In the genomic region with DNA sequence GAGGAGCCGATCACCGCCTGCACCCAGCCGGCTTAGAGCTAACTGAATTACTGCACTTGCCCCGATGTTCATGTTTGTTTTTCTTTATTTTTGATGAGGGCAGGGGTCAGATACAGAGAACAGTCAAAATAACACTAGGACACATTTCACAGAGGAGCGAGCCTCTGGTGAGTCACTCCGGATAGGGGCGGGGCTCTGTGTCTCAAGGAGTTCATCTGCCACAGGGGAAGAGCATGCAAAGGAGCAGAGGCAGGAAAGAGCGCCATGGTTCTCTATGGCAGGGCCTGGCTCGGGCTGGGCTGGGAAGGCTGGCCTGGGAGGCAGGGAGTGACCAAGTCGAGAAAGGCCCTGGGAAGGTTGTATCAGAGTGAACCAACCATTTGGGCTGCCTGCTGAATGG, we compare ENCODE assay signal across 10 mouse cellular contexts.
DNase-seq lines count a peak whose midpoint lies in the region; ATAC-seq and TF ChIP-seq lines count a peak whose summit lies in the region.
"Had no signal": no experiment of that assay in that cellular context is flagged by ENCODE, and none has a peak within 500 bp of the region (broad histone marks: within the 10 kb centered on the region; RNA-seq: fewer than 3 reads in every experiment).

No protein-coding gene starts in this region.

- H3K4me2 ChIP-seq in kidney, embryonic 15.5 days: no peak overlapping the region
- H3K4me2 ChIP-seq in lung, postnatal 0 days (replicated peaks; ENCODE audit: low read depth, low read length): no peak overlapping the region

- H3K9me3 ChIP-seq in kidney, embryonic 15.5 days (replicated peaks): no peaks in the 10 kb centered on the region
- H3K9me3 ChIP-seq in lung, postnatal 0 days (ENCODE audit: low read length): no peaks in the 10 kb centered on the region

- peak; percentile 36 for DNase-seq in embryo, embryonic 10 days (ENCODE audit: low spot score)
- DNase-seq in embryo, embryonic 9.5 days (ENCODE audit: extremely low spot score): no peak
- DNase-seq in adrenal gland, postnatal 10 days: peak; percentile 51
- peak; percentile 53 for DNase-seq in lung, postnatal 0 days (ENCODE audit: low spot score)
- no peak for DNase-seq in testis, postnatal 10 days (ENCODE audit: low spot score)
- DNase-seq in frontal cortex, postnatal 25 days (ENCODE audit: low spot score in 2 of 2): no peak
- DNase-seq in layer of hippocampus, postnatal 25 days (ENCODE audit: extremely low spot score in 1 of 2, low spot score in 1 of 2): no peak
- DNase-seq: B cell, adult 2 months had no signal

- no peak overlapping the region for H3K4me3 ChIP-seq in kidney, embryonic 15.5 days (replicated peaks)
- no peak overlapping the region for H3K4me3 ChIP-seq in lung, postnatal 0 days (ENCODE audit: low read depth, low read length)

- ATAC-seq in kidney, embryonic 15.5 days (replicated peaks; ENCODE audit: low FRiP score): peak; percentile 40; the same call in 1 of the 2 replicates
- ATAC-seq in lung, postnatal 0 days: peak; percentile 68

- no peak overlapping the region for H3K9ac ChIP-seq in kidney, embryonic 15.5 days
- H3K9ac ChIP-seq in lung, postnatal 0 days (replicated peaks; ENCODE audit: low read depth): no peak overlapping the region

- H3K4me1 ChIP-seq in kidney, embryonic 15.5 days: 0 out of 2 replicates have a peak, but pooled peaks cover 8% of the 10 kb centered on the region
- no peaks in the 10 kb centered on the region for H3K4me1 ChIP-seq in lung, postnatal 0 days (ENCODE audit: insufficient read depth, low read depth, low read length)

- H3K27ac ChIP-seq in kidney, embryonic 15.5 days: no peak overlapping the region
- H3K27ac ChIP-seq in lung, postnatal 0 days (ENCODE audit: low read length): no peak overlapping the region
- H3K27ac ChIP-seq: macrophage had no signal

- TF ChIP-seq EP300 in lung, postnatal 0 days (IDR thresholded peaks at IDR 0.05): no peak

- H3K36me3 ChIP-seq in kidney, embryonic 15.5 days: no peaks in the 10 kb centered on the region
- no peaks in the 10 kb centered on the region for H3K36me3 ChIP-seq in lung, postnatal 0 days (ENCODE audit: insufficient read depth, low read length)

- no peak for TF ChIP-seq CTCF in lung, postnatal 0 days (IDR thresholded peaks at IDR 0.05)

- no peaks in the 10 kb centered on the region for H3K27me3 ChIP-seq in kidney, embryonic 15.5 days
- H3K27me3 ChIP-seq in lung, postnatal 0 days (replicated peaks; ENCODE audit: insufficient read depth, low read length): no peaks in the 10 kb centered on the region

- WGBS in kidney, embryonic 15.5 days: 57% methylated on average over 10 of the region's 10 CpGs
- 57% methylated on average over 10 of the region's 10 CpGs for WGBS in lung, postnatal 0 days

Comparison
In these comparisons a context has a peak if more than half of its experiments do, and no peak if none do; other contexts are left out.
1. DNase-seq: peak in embryo, embryonic 10 days (single experiment), adrenal gland, postnatal 10 days (single experiment) and lung, postnatal 0 days (single experiment); none in embryo, embryonic 9.5 days (single experiment), testis, postnatal 10 days (single experiment), frontal cortex, postnatal 25 days (0 of 2) and layer of hippocampus, postnatal 25 days (0 of 2).